Mouse (Mus musculus) heart, embryonic 10.5 days (tissue): ENCODE results near the gene Lrrc28. TPM values are rescaled to one million over a fixed set of nuclear protein-coding genes. Genes with fewer than 3 reads are reported as not detected.

ENCODE experiments used
- DNase-seq: peaks from one replicate; pipeline ENCODE4 v3.0.0-alpha.2; 2017; ENCODE audit warnings: low spot score
- H3K27ac ChIP-seq: fragments of 300-500 bp; sonication (generic); 2 replicates; pipeline ENCODE4 v1.5.1; 2016; ENCODE audit warnings: mild to moderate bottlenecking
- H3K27me3 ChIP-seq: fragments of 300-500 bp; sonication (generic); 2 replicates; pipeline ENCODE4 v1.6.1; 2016; ENCODE audit warnings: mild to moderate bottlenecking; ENCODE audit not compliant: poor library complexity, insufficient read depth, severe bottlenecking
- H3K36me3 ChIP-seq: fragments of 300-500 bp; sonication (generic); 2 replicates; pipeline ENCODE4 v1.6.1; 2016; ENCODE audit warnings: mild to moderate bottlenecking, moderate library complexity
- H3K4me1 ChIP-seq: fragments of 300-500 bp; sonication (generic); 2 replicates; pipeline ENCODE4 v1.6.1; 2016; ENCODE audit warnings: mild to moderate bottlenecking
- H3K4me3 ChIP-seq: fragments of 300-500 bp; sonication (generic); 2 replicates; pipeline ENCODE4 v1.5.1; 2016; ENCODE audit warnings: mild to moderate bottlenecking, moderate library complexity
- H3K9me3 ChIP-seq: fragments of 300-500 bp; sonication (generic); 2 replicates; pipeline ENCODE4 v1.6.1; 2016; ENCODE audit warnings: mild to moderate bottlenecking, moderate library complexity
- WGBS: fragments of 180-500 bp; shearing (Covaris S2); methylation state at CpG from one replicate; pipeline ENCODE4 v1.1.7; 2016; 5-methylcytosine and 5-hydroxymethylcytosine counted together
- polyA plus RNA-seq: library from polyadenylated mRNA; unstranded; fragments of >200 nt; fragmentation: Nextera tagmentation; extraction: Ambion mirVana; gene quantifications from 2 replicates; pipeline ENCODE4 v1.2.1, GENCODE M21; 2016

Gene Lrrc28
- polyA plus RNA-seq, 1 experiment from 2014 or later = 12.8 TPM

GRCm38 (mm10) chr7:67639006-67639405, 6.1 kb downstream of the Lrrc28 start:
- 91% methylated on average over 3 of the region's 3 CpGs for WGBS
- H3K9me3 ChIP-seq = no peaks in the 10 kb centered on the region
- peaks cover 11% of the 10 kb centered on the region; the same call in 1 of the 2 replicates for H3K4me1 ChIP-seq
- no peaks in the 10 kb centered on the region; the same call in 1 of the 2 replicates for H3K36me3 ChIP-seq
- no peaks in the 10 kb centered on the region for H3K27me3 ChIP-seq
- no peak overlapping the region for H3K4me3 ChIP-seq
- no peak overlapping the region for H3K27ac ChIP-seq
- DNase-seq = peak; percentile 30

- no peak overlapping the region for H3K27ac ChIP-seq
- peaks cover 3% of the 10 kb centered on the region; the same call in 1 of the 2 replicates for H3K36me3 ChIP-seq
- no peak for DNase-seq
- H3K27me3 ChIP-seq = no peaks in the 10 kb centered on the region
- no peaks in the 10 kb centered on the region for H3K9me3 ChIP-seq
- peaks cover 10% of the 10 kb centered on the region; the same call in 1 of the 2 replicates for H3K4me1 ChIP-seq
- WGBS = 64% methylated on average over 2 of the region's 2 CpGs
- no peak overlapping the region for H3K4me3 ChIP-seq
These were observed 8.9 kb downstream of the Lrrc28 start for GRCm38 (mm10) chr7:67636161-67636560.

- H3K27me3 ChIP-seq = no peaks in the 10 kb centered on the region
- 89% methylated on average over 3 of the region's 3 CpGs for WGBS
- DNase-seq = no peak
- no peaks in the 10 kb centered on the region for H3K9me3 ChIP-seq
- no peak overlapping the region for H3K4me3 ChIP-seq
- no peak overlapping the region for H3K27ac ChIP-seq
- H3K4me1 ChIP-seq = peaks cover 13% of the 10 kb centered on the region; the same call in 1 of the 2 replicates
- peaks cover 3% of the 10 kb centered on the region; the same call in 1 of the 2 replicates for H3K36me3 ChIP-seq
These were observed 10.9 kb downstream of the Lrrc28 start for GRCm38 (mm10) chr7:67634210-67634609.

GRCm38 (mm10) chr7:67632380-67632779, 12.7 kb downstream of the Lrrc28 start:
- Histone ChIP-seq H3K4me1 (peaks cover 13% of the 10 kb centered on the region; the same call in 1 of the 2 replicates), H3K36me3 (peaks cover 3% of the 10 kb centered on the region; the same call in 1 of the 2 replicates), H3K27me3 (no peaks in the 10 kb centered on the region), H3K27ac (no peak overlapping the region), H3K9me3 (no peaks in the 10 kb centered on the region), H3K4me3 (no peak overlapping the region)
- DNase-seq = peak; percentile 28
- WGBS = 81% methylated on average over 5 of the region's 5 CpGs

GRCm38 (mm10) chr7:67630817-67631216, 14.3 kb downstream of the Lrrc28 start:
- Histone ChIP-seq H3K4me1 (peaks cover 13% of the 10 kb centered on the region; the same call in 1 of the 2 replicates), H3K27me3 (no peaks in the 10 kb centered on the region), H3K9me3 (no peaks in the 10 kb centered on the region), H3K4me3 (no peak overlapping the region), H3K27ac (peak overlapping the region; percentile 36; the same call in 1 of the 2 replicates), H3K36me3 (peaks cover 5% of the 10 kb centered on the region; the same call in 1 of the 2 replicates)
- 33% methylated on average over 2 of the region's 2 CpGs for WGBS
- peak; percentile 88 for DNase-seq

- Histone ChIP-seq H3K4me1 (peaks cover 13% of the 10 kb centered on the region; the same call in 1 of the 2 replicates), H3K27me3 (no peaks in the 10 kb centered on the region), H3K4me3 (no peak overlapping the region), H3K36me3 (peaks cover 5% of the 10 kb centered on the region; the same call in 1 of the 2 replicates), H3K27ac (no peak overlapping the region), H3K9me3 (no peaks in the 10 kb centered on the region)
- DNase-seq = peak; percentile 57
- WGBS = 47% methylated on average over 5 of the region's 5 CpGs
These were observed 15.4 kb downstream of the Lrrc28 start for GRCm38 (mm10) chr7:67629681-67630080.

GRCm38 (mm10) chr7:67626671-67627070, 18.4 kb downstream of the Lrrc28 start:
- WGBS = 86% methylated on average over 5 of the region's 5 CpGs
- DNase-seq = peak; percentile 73
- Histone ChIP-seq H3K4me1 (peaks cover 3% of the 10 kb centered on the region; the same call in 1 of the 2 replicates), H3K9me3 (no peaks in the 10 kb centered on the region), H3K27me3 (no peaks in the 10 kb centered on the region), H3K4me3 (no peak overlapping the region), H3K36me3 (peaks cover 2% of the 10 kb centered on the region; the same call in 1 of the 2 replicates), H3K27ac (no peak overlapping the region)

GRCm38 (mm10) chr7:67622151-67622550, 22.9 kb downstream of the Lrrc28 start:
- Histone ChIP-seq H3K36me3 (peaks cover 2% of the 10 kb centered on the region; the same call in 1 of the 2 replicates), H3K27me3 (no peaks in the 10 kb centered on the region), H3K4me1 (no peaks in the 10 kb centered on the region), H3K9me3 (no peaks in the 10 kb centered on the region), H3K4me3 (no peak overlapping the region), H3K27ac (no peak overlapping the region)
- WGBS = 73% methylated on average over 3 of the region's 3 CpGs
- DNase-seq = peak; percentile 57

GRCm38 (mm10) chr7:67619836-67620235, 25.2 kb downstream of the Lrrc28 start:
- peaks cover 7% of the 10 kb centered on the region for H3K4me1 ChIP-seq
- WGBS = 70% methylated on average over 4 of the region's 4 CpGs
- no peak overlapping the region for H3K27ac ChIP-seq
- no peaks in the 10 kb centered on the region for H3K27me3 ChIP-seq
- no peaks in the 10 kb centered on the region for H3K9me3 ChIP-seq
- H3K36me3 ChIP-seq = no peaks in the 10 kb centered on the region
- DNase-seq = peak; percentile 76
- no peak overlapping the region for H3K4me3 ChIP-seq

- Histone ChIP-seq H3K4me3 (no peak overlapping the region), H3K36me3 (no peaks in the 10 kb centered on the region), H3K27ac (0 out of 2 replicates have a peak overlapping the region, but pooled peaks have one; percentile 19), H3K27me3 (no peaks in the 10 kb centered on the region), H3K9me3 (no peaks in the 10 kb centered on the region), H3K4me1 (peaks cover 22% of the 10 kb centered on the region)
- 73% methylated on average over 3 of the region's 3 CpGs for WGBS
- DNase-seq = peak; percentile 59
These were observed 26.8 kb downstream of the Lrrc28 start for GRCm38 (mm10) chr7:67618316-67618715.

GRCm38 (mm10) chr7:67617646-67618045, 27.4 kb downstream of the Lrrc28 start:
- 93% methylated on average over 10 of the region's 10 CpGs for WGBS
- H3K4me1 ChIP-seq = peaks cover 25% of the 10 kb centered on the region
- H3K27ac ChIP-seq = peak overlapping the region; percentile 16; the same call in 1 of the 2 replicates

GRCm38 (mm10) chr7:67616890-67617289, 28.2 kb downstream of the Lrrc28 start:
- no peak for DNase-seq
- Histone ChIP-seq H3K27ac (no peak overlapping the region), H3K27me3 (no peaks in the 10 kb centered on the region), H3K4me1 (peaks cover 25% of the 10 kb centered on the region), H3K9me3 (no peaks in the 10 kb centered on the region), H3K36me3 (no peaks in the 10 kb centered on the region), H3K4me3 (no peak overlapping the region)
- 78% methylated on average over 4 of the region's 4 CpGs for WGBS

More at GRCm38 (mm10) chr7:67617646-67618045, 27.4 kb downstream of the Lrrc28 start:
- Histone ChIP-seq H3K4me3 (no peak overlapping the region), H3K27me3 (no peaks in the 10 kb centered on the region), H3K36me3 (no peaks in the 10 kb centered on the region), H3K9me3 (no peaks in the 10 kb centered on the region)
- peak; percentile 58 for DNase-seq

GRCm38 (mm10) chr7:67614464-67614861, 30.6 kb downstream of the Lrrc28 start:
- Histone ChIP-seq H3K4me3 (no peak overlapping the region), H3K9me3 (no peaks in the 10 kb centered on the region), H3K27me3 (no peaks in the 10 kb centered on the region), H3K36me3 (no peaks in the 10 kb centered on the region), H3K4me1 (peaks cover 25% of the 10 kb centered on the region), H3K27ac (peak overlapping the region; percentile 81)
- 78% methylated on average over 7 of the region's 7 CpGs for WGBS
- DNase-seq = peak; percentile 59
